Mouse (Mus musculus): ENCODE measurements around the gene Slc12a3. TPM values are rescaled to one million over a fixed set of nuclear protein-coding genes. Genes with fewer than 3 reads are reported as not detected.

The Slc12a3 gene
- polyA plus RNA-seq, 1 experiment from 2014 or later: 0.51 TPM

DNA sequence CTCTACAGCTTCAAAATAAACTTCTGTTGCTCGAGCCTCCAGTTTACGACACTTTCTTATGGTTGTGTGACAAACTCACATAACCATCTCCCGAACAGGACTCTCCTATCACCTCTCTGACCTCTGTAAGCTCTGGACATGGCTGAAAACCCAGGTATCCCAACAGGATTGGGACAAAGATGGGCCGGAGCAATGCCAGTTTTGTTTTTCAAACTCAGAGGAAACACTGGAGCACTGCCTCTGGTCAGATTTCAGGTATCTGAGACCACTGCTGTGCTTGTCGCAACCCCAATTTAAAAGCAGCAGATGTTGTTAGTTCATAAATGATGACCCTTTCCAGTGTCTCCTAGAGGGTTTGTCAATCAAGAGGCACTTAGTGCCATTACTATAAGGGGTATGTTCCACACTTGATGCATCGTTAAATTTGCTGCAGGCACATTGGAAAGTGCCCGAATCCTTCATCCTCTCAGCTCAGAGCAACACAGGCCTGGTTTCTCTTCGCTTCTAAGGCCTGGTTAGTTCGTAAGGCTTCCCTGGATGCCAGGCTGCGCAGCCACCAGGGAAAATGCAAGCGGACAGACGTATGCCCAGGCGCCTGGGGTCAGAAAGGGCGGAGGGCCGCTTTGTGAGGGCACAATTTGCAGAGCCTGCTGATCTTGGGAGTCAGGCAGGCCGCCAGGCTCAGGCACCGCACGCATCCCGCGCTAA lies 56.7 kb downstream of the Slc12a3 start:
- Histone ChIP-seq H3K4me2 (replicated peaks; ENCODE audit: low read depth, low read length) (peak overlapping the region; percentile 73), H3K9ac (ENCODE audit: low read depth, low read length) (peak overlapping the region; percentile 85), H3K36me3 (ENCODE audit: control insufficient read depth, insufficient read depth, low read length) (peaks cover 14% of the 10 kb centered on the region), H3K9me3 (ENCODE audit: control insufficient read depth, low read length) (0 out of 2 replicates have a peak, but pooled peaks cover 2% of the 10 kb centered on the region), H3K4me1 (ENCODE audit: control insufficient read depth, insufficient read depth, low read length) (peaks cover 13% of the 10 kb centered on the region; the same call in 1 of the 2 replicates), H3K27ac (ENCODE audit: low read depth, low read length) (peak overlapping the region; percentile 59; the same call in 1 of the 2 replicates), H3K27me3 (ENCODE audit: control insufficient read depth, insufficient read depth, low read length) (no peaks in the 10 kb centered on the region), H3K4me3 (ENCODE audit: low read length) (peak overlapping the region; percentile 66)
- peak; percentile 14 for ATAC-seq (ENCODE audit: low FRiP score, low TSS enrichment)
- WGBS: 22% methylated on average over 20 of the region's 20 CpGs

GRCm38 (mm10) chr8:94386214-94387026 lies 57.4 kb downstream of the Slc12a3 start, which contains the start of gene Herpud1:
Herpud1 (plus strand) TSS chr8:94386438.
- under 1% methylated on average over 61 of the region's 65 CpGs for WGBS
- H3K36me3 ChIP-seq (ENCODE audit: control insufficient read depth, insufficient read depth, low read length): peaks cover 22% of the 10 kb centered on the region
- H3K9ac ChIP-seq (ENCODE audit: low read depth, low read length): peak within 1 kb of the TSS; percentile 85

DNA sequence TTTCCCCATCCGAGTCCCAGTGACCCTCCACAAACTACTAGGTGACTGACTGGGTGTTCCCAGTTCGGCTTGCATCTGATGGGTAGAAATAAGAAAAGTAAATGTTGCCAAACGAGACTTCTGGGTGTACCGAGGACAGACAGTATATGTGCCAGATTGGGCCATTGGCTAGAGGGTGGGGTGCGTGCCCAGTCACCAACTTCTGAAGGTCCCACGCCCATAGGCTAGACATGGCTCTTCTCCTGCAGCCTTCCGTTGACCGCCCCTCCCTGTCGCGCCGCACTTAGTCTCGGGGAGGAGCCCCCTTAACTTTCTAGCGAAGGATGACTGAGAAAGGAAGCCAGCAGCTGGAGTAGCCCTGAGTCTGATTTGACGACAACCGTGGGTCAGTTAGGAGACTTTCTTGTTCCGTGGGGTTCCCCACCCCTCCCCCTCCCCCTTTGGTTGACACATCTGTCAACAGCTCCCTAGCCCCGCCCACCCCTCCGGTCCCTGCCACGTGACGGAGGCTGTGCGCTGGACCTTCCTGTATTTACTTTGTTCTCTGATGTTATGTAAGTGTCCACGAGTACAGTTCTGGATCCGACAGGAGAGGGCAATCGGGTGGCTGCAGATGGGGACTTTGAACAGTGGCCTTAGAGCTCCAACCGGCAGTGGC lies 58.2 kb downstream of the Slc12a3 start:
- H3K27me3 ChIP-seq (ENCODE audit: control insufficient read depth, insufficient read depth, low read length): no peaks in the 10 kb centered on the region
- peak; percentile 66 for ATAC-seq (ENCODE audit: low FRiP score, low TSS enrichment)
- peak overlapping the region; percentile 21; the same call in 1 of the 2 replicates for H3K27ac ChIP-seq (ENCODE audit: low read depth, low read length)
- H3K4me2 ChIP-seq (replicated peaks; ENCODE audit: low read depth, low read length): peak overlapping the region; percentile 73
- H3K4me3 ChIP-seq (ENCODE audit: low read length): peak overlapping the region; percentile 66
- peaks cover 13% of the 10 kb centered on the region; the same call in 1 of the 2 replicates for H3K4me1 ChIP-seq (ENCODE audit: control insufficient read depth, insufficient read depth, low read length)
- H3K36me3 ChIP-seq (ENCODE audit: control insufficient read depth, insufficient read depth, low read length): peaks cover 29% of the 10 kb centered on the region
- under 1% methylated on average over 25 of the region's 25 CpGs for WGBS
- peak overlapping the region; percentile 85 for H3K9ac ChIP-seq (ENCODE audit: low read depth, low read length)
- 0 out of 2 replicates have a peak, but pooled peaks cover 2% of the 10 kb centered on the region for H3K9me3 ChIP-seq (ENCODE audit: control insufficient read depth, low read length)

More at GRCm38 (mm10) chr8:94386214-94387026, 57.4 kb downstream of the Slc12a3 start, which contains the start of gene Herpud1:
- H3K4me2 ChIP-seq (replicated peaks; ENCODE audit: low read depth, low read length): peak within 1 kb of the TSS; percentile 73
- peaks cover 13% of the 10 kb centered on the region; the same call in 1 of the 2 replicates for H3K4me1 ChIP-seq (ENCODE audit: control insufficient read depth, insufficient read depth, low read length)
- H3K27me3 ChIP-seq (ENCODE audit: control insufficient read depth, insufficient read depth, low read length): no peaks in the 10 kb centered on the region
- peak within 1 kb of the TSS; percentile 66 for H3K4me3 ChIP-seq (ENCODE audit: low read length)
- H3K27ac ChIP-seq (ENCODE audit: low read depth, low read length): peak within 1 kb of the TSS; percentile 59
- peak; percentile 98 for ATAC-seq (ENCODE audit: low FRiP score, low TSS enrichment)
- H3K9me3 ChIP-seq (ENCODE audit: control insufficient read depth, low read length): 0 out of 2 replicates have a peak, but pooled peaks cover 2% of the 10 kb centered on the region

DNA sequence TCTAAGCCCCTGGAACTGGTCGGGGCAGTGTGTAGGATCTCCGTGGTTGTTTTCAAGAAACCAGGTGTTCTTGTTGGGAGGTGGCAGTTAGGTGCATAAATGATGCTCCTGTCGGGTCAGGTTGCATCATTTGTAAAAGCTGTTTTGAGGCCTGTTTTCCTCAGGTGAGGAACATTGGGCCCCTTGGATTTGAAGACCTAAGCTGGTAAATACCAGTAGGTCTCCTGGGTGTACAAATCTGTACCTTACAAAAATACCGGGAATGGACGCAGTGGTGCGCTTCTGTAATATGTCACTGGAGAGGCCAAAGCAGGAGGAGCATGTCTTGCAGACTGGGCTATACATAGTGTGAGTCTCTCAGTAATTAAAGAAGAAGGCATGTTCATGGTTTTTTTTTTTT lies 58.8 kb downstream of the Slc12a3 start:
- ATAC-seq (ENCODE audit: low FRiP score, low TSS enrichment): no peak
- WGBS: 27% methylated on average over 6 of the region's 6 CpGs
- peaks cover 35% of the 10 kb centered on the region for H3K36me3 ChIP-seq (ENCODE audit: control insufficient read depth, insufficient read depth, low read length)
- peaks cover 13% of the 10 kb centered on the region; the same call in 1 of the 2 replicates for H3K4me1 ChIP-seq (ENCODE audit: control insufficient read depth, insufficient read depth, low read length)
- no peaks in the 10 kb centered on the region for H3K27me3 ChIP-seq (ENCODE audit: control insufficient read depth, insufficient read depth, low read length)
- peak overlapping the region; percentile 85; the same call in 1 of the 2 replicates for H3K9ac ChIP-seq (ENCODE audit: low read depth, low read length)
- H3K27ac ChIP-seq (ENCODE audit: low read depth, low read length): no peak overlapping the region
- 0 out of 2 replicates have a peak, but pooled peaks cover 2% of the 10 kb centered on the region for H3K9me3 ChIP-seq (ENCODE audit: control insufficient read depth, low read length)
- H3K4me3 ChIP-seq (ENCODE audit: low read length): peak overlapping the region; percentile 66
- H3K4me2 ChIP-seq (replicated peaks; ENCODE audit: low read depth, low read length): peak overlapping the region; percentile 73

DNA sequence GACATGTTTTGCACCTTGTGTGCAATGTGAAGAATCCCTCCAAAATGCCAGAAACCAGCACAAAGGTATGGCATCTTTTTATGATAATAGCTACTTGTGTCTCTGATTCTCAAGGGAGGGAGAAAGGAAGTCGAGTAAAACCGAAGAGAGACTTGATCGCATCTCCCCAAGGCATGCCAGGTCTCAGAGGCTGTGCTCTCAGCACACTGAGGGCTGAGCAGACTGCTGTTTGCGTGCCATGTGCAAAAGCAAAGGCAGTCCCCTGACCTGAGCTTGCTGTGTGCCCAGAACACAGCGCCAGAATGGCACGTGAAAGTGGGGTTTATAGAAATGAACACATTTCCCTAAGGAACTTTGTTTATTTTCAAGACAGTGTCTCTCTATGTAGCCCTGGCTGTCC lies 60.5 kb downstream of the Slc12a3 start:
- ATAC-seq (ENCODE audit: low FRiP score, low TSS enrichment): no peak
- WGBS: 95% methylated on average over 6 of the region's 6 CpGs
- no peak overlapping the region for H3K4me2 ChIP-seq (replicated peaks; ENCODE audit: low read depth, low read length)

GRCm38 (mm10) chr8:94390429-94390828 lies 61.4 kb downstream of the Slc12a3 start:
- Histone ChIP-seq H3K4me2 (replicated peaks; ENCODE audit: low read depth, low read length) (no peak overlapping the region), H3K4me3 (ENCODE audit: low read length) (no peak overlapping the region), H3K36me3 (ENCODE audit: control insufficient read depth, insufficient read depth, low read length) (peaks cover 57% of the 10 kb centered on the region), H3K4me1 (ENCODE audit: control insufficient read depth, insufficient read depth, low read length) (peaks cover 12% of the 10 kb centered on the region; the same call in 1 of the 2 replicates), H3K27ac (ENCODE audit: low read depth, low read length) (no peak overlapping the region), H3K27me3 (ENCODE audit: control insufficient read depth, insufficient read depth, low read length) (no peaks in the 10 kb centered on the region), H3K9ac (ENCODE audit: low read depth, low read length) (no peak overlapping the region), H3K9me3 (ENCODE audit: control insufficient read depth, low read length) (no peaks in the 10 kb centered on the region)
- ATAC-seq (ENCODE audit: low FRiP score, low TSS enrichment): no peak
- WGBS: 95% methylated on average over 6 of the region's 6 CpGs

More for the DNA sequence above, 60.5 kb downstream of the Slc12a3 start:
- H3K27me3 ChIP-seq (ENCODE audit: control insufficient read depth, insufficient read depth, low read length): no peaks in the 10 kb centered on the region
- peaks cover 48% of the 10 kb centered on the region for H3K36me3 ChIP-seq (ENCODE audit: control insufficient read depth, insufficient read depth, low read length)
- no peak overlapping the region for H3K27ac ChIP-seq (ENCODE audit: low read depth, low read length)
- 0 out of 2 replicates have a peak, but pooled peaks cover 2% of the 10 kb centered on the region for H3K9me3 ChIP-seq (ENCODE audit: control insufficient read depth, low read length)
- no peak overlapping the region for H3K9ac ChIP-seq (ENCODE audit: low read depth, low read length)
- no peak overlapping the region for H3K4me3 ChIP-seq (ENCODE audit: low read length)
- H3K4me1 ChIP-seq (ENCODE audit: control insufficient read depth, insufficient read depth, low read length): peaks cover 13% of the 10 kb centered on the region; the same call in 1 of the 2 replicates

DNA sequence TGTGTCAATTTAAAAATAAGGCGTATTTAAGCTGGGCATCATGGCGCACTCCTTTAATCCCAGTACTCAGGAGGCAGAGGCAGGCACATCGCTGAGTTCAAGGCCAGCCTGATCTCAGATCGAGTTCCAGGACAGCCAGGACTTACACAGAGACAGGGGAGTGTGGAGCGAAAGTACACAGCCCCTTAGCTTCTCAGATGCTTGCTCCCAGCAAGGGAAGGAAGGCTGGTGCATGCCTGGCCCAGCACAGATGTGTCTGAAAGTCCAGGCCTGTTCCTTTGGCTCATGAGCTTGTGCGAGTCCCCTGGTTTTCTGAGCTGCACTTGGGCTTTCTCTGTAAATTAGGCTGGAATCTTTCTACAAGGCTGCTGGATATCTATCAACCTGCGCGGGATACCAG lies 61.9 kb downstream of the Slc12a3 start:
- peaks cover 62% of the 10 kb centered on the region for H3K36me3 ChIP-seq (ENCODE audit: control insufficient read depth, insufficient read depth, low read length)
- H3K4me1 ChIP-seq (ENCODE audit: control insufficient read depth, insufficient read depth, low read length): 0 out of 2 replicates have a peak, but pooled peaks cover 7% of the 10 kb centered on the region
- no peak overlapping the region for H3K4me2 ChIP-seq (replicated peaks; ENCODE audit: low read depth, low read length)
- H3K9me3 ChIP-seq (ENCODE audit: control insufficient read depth, low read length): no peaks in the 10 kb centered on the region
- WGBS: 96% methylated on average over 8 of the region's 8 CpGs
- H3K27ac ChIP-seq (ENCODE audit: low read depth, low read length): no peak overlapping the region
- no peak overlapping the region for H3K4me3 ChIP-seq (ENCODE audit: low read length)
- H3K27me3 ChIP-seq (ENCODE audit: control insufficient read depth, insufficient read depth, low read length): no peaks in the 10 kb centered on the region
- H3K9ac ChIP-seq (ENCODE audit: low read depth, low read length): no peak overlapping the region
- ATAC-seq (ENCODE audit: low FRiP score, low TSS enrichment): no peak

- no peaks in the 10 kb centered on the region for H3K27me3 ChIP-seq (ENCODE audit: control insufficient read depth, insufficient read depth, low read length)
Measured at GRCm38 (mm10) chr8:94392147-94392546, 63.1 kb downstream of the Slc12a3 start.

More at GRCm38 (mm10) chr8:94392147-94392546, 63.1 kb downstream of the Slc12a3 start:
- Histone ChIP-seq H3K4me2 (replicated peaks; ENCODE audit: low read depth, low read length) (no peak overlapping the region), H3K4me3 (ENCODE audit: low read length) (no peak overlapping the region), H3K9me3 (ENCODE audit: control insufficient read depth, low read length) (no peaks in the 10 kb centered on the region), H3K36me3 (ENCODE audit: control insufficient read depth, insufficient read depth, low read length) (peaks cover 63% of the 10 kb centered on the region), H3K27ac (ENCODE audit: low read depth, low read length) (no peak overlapping the region), H3K4me1 (ENCODE audit: control insufficient read depth, insufficient read depth, low read length) (0 out of 2 replicates have a peak, but pooled peaks cover 7% of the 10 kb centered on the region), H3K9ac (ENCODE audit: low read depth, low read length) (no peak overlapping the region)
- ATAC-seq (ENCODE audit: low FRiP score, low TSS enrichment): no peak
- 86% methylated on average over 12 of the region's 12 CpGs for WGBS

All from kidney, embryonic 14.5 days (tissue).